Mouse (Mus musculus): ENCODE measurements around the gene Cbx5.

The Cbx5 gene

GRCm38 (mm10) chr15:103239685-103240159, at the start of gene Cbx5:
Gene Cbx5, minus strand, starts transcription at chr15:103239816.
- DNase-seq (ENCODE audit: low read depth, low spot score) = peak; percentile 89

- DNase-seq (ENCODE audit: low read depth, low spot score) = no peak
Observed at GRCm38 (mm10) chr15:103285778-103286417, 46.3 kb upstream of the Cbx5 start.

- DNase-seq (ENCODE audit: low read depth, low spot score) = no peak
Observed at GRCm38 (mm10) chr15:103284647-103285046, 45.0 kb upstream of the Cbx5 start.

- DNase-seq (ENCODE audit: low read depth, low spot score) = no peak
Observed at GRCm38 (mm10) chr15:103284066-103284465, 44.5 kb upstream of the Cbx5 start.

- no peak for DNase-seq (ENCODE audit: low read depth, low spot score)
Observed at GRCm38 (mm10) chr15:103281465-103282205, 42.0 kb upstream of the Cbx5 start.

- DNase-seq (ENCODE audit: low read depth, low spot score) = no peak
Observed at GRCm38 (mm10) chr15:103280817-103281464, 41.3 kb upstream of the Cbx5 start.

- no peak for DNase-seq (ENCODE audit: low read depth, low spot score)
Observed at GRCm38 (mm10) chr15:103279750-103280149, 40.1 kb upstream of the Cbx5 start.

GRCm38 (mm10) chr15:103277949-103278348, 38.3 kb upstream of the Cbx5 start:
- no peak for DNase-seq (ENCODE audit: low read depth, low spot score)

GRCm38 (mm10) chr15:103275943-103276342, 36.3 kb upstream of the Cbx5 start:
- peak; percentile 53 for DNase-seq (ENCODE audit: low read depth, low spot score)

- peak; percentile 97 for DNase-seq (ENCODE audit: low read depth, low spot score)
Observed at GRCm38 (mm10) chr15:103272419-103273279, 33.0 kb upstream of the Cbx5 start, which contains the start of gene Copz1. Gene Copz1, plus strand, starts transcription at chr15:103272714.

GRCm38 (mm10) chr15:103268903-103269302, 29.3 kb upstream of the Cbx5 start:
- no peak for DNase-seq (ENCODE audit: low read depth, low spot score)

GRCm38 (mm10) chr15:103264794-103265193, 25.2 kb upstream of the Cbx5 start:
- no peak for DNase-seq (ENCODE audit: low read depth, low spot score)

GRCm38 (mm10) chr15:103259989-103260388, 20.4 kb upstream of the Cbx5 start:
- DNase-seq (ENCODE audit: low read depth, low spot score) = no peak

- DNase-seq (ENCODE audit: low read depth, low spot score) = no peak
Observed at GRCm38 (mm10) chr15:103259162-103259561, 19.5 kb upstream of the Cbx5 start.

GRCm38 (mm10) chr15:103257790-103258728, 18.4 kb upstream of the Cbx5 start, which contains the start of gene Nfe2:
Gene Nfe2, minus strand, starts transcription at chr15:103258403.
- no peak for DNase-seq (ENCODE audit: low read depth, low spot score)

- no peak for DNase-seq (ENCODE audit: low read depth, low spot score)
Observed at GRCm38 (mm10) chr15:103256210-103256986, 16.8 kb upstream of the Cbx5 start.

- no peak for DNase-seq (ENCODE audit: low read depth, low spot score)
Observed at GRCm38 (mm10) chr15:103255169-103255568, 15.6 kb upstream of the Cbx5 start.

GRCm38 (mm10) chr15:103253352-103253751, 13.7 kb upstream of the Cbx5 start:
- no peak for DNase-seq (ENCODE audit: low read depth, low spot score)

- DNase-seq (ENCODE audit: low read depth, low spot score) = no peak
Observed at GRCm38 (mm10) chr15:103252660-103253059, 13.0 kb upstream of the Cbx5 start.

All from WW6 (cell line).